Mouse (Mus musculus) stomach, embryonic 16.5 days (tissue): ENCODE results near the gene Eral1. TPM values are rescaled to one million over a fixed set of nuclear protein-coding genes. Genes with fewer than 3 reads are reported as not detected.
A peak's percentile ranks its signal among the peaks of the same experiment; 100 is the strongest.
"Not testable (repeated sequence)": the region's sequence is repeated elsewhere in the genome, so short reads cannot be mapped to it uniquely, and the experiment has no call there.

Source experiments
- ATAC-seq: fragments of 200-750 bp; cut with Nextera tagmentation; 2 replicates; pipeline ENCODE4 v1.8.0; 2017; ENCODE audit warnings: moderate number of reproducible peaks, moderate TSS enrichment; ENCODE audit not compliant: insufficient read depth, low FRiP score
- H3K27ac ChIP-seq: fragments of 300-500 bp; sonication (generic); 2 replicates; pipeline ENCODE4 v1.5.1; 2014; ENCODE audit warnings: low read length
- H3K27me3 ChIP-seq: fragments of 300-500 bp; sonication (generic); 2 replicates; pipeline ENCODE4 v1.6.1; 2014; ENCODE audit warnings: low read length, control low read depth, mixed read lengths; ENCODE audit not compliant: control insufficient read depth, insufficient read depth
- H3K36me3 ChIP-seq: fragments of 300-500 bp; sonication (generic); 2 replicates; pipeline ENCODE4 v1.6.1; 2014; ENCODE audit warnings: low read length; ENCODE audit not compliant: control insufficient read depth, insufficient read depth
- H3K4me1 ChIP-seq: fragments of 300-500 bp; sonication (generic); 2 replicates; pipeline ENCODE4 v1.6.1; 2014; ENCODE audit warnings: low read length, control low read depth, mixed read lengths; ENCODE audit not compliant: control insufficient read depth, insufficient read depth
- H3K4me2 ChIP-seq: fragments of 300-500 bp; sonication (generic); 2 replicates; pipeline ENCODE4 v1.6.1; 2014; ENCODE audit warnings: low read depth, low read length, mixed read lengths
- H3K4me3 ChIP-seq: fragments of 300-500 bp; sonication (generic); replicated peaks from 2 replicates; pipeline ENCODE4 v1.5.1; 2014; ENCODE audit warnings: mild to moderate bottlenecking, low read length
- H3K9ac ChIP-seq: fragments of 300-500 bp; sonication (generic); 2 replicates; pipeline ENCODE4 v1.6.1; 2014; ENCODE audit warnings: low read length
- H3K9me3 ChIP-seq: fragments of 300-500 bp; sonication (generic); replicated peaks from 2 replicates; pipeline ENCODE4 v1.6.1; 2016; ENCODE audit warnings: low read length, control low read depth; ENCODE audit not compliant: control insufficient read depth
- WGBS: fragments of 180-500 bp; shearing (Covaris S2); extraction: QIAGEN DNeasy Blood & Tissue Kit; methylation state at CpG from one replicate; pipeline ENCODE4 v1.1.7; 2014; 5-methylcytosine and 5-hydroxymethylcytosine counted together
- polyA plus RNA-seq: library from polyadenylated mRNA; unstranded; fragments of >200 nt; fragmentation: Nextera tagmentation; extraction: Ambion mirVana; gene quantifications from 2 replicates; pipeline ENCODE4 v1.2.1, GENCODE M21; 2015

Gene Eral1
- polyA plus RNA-seq, 1 experiment from 2014 or later, result 28.3 TPM

GRCm38 (mm10) chr11:78059833-78060757, 20.1 kb downstream of the Eral1 start:
- no peak overlapping the region for H3K27ac ChIP-seq
- no peaks in the 10 kb centered on the region for H3K27me3 ChIP-seq
- no peak overlapping the region for H3K4me3 ChIP-seq
- peak; percentile 76; the same call in 1 of the 2 replicates for ATAC-seq
- no peaks in the 10 kb centered on the region for H3K9me3 ChIP-seq
- no peak overlapping the region for H3K4me2 ChIP-seq
- no peaks in the 10 kb centered on the region; the same call in 1 of the 2 replicates for H3K36me3 ChIP-seq
- 56% methylated on average over 9 of the region's 9 CpGs for WGBS
- no peak overlapping the region for H3K9ac ChIP-seq
- no peaks in the 10 kb centered on the region for H3K4me1 ChIP-seq

- Histone ChIP-seq H3K4me1 (no peaks in the 10 kb centered on the region), H3K27ac (no peak overlapping the region), H3K4me3 (no peak overlapping the region), H3K36me3 (no peaks in the 10 kb centered on the region; the same call in 1 of the 2 replicates), H3K9ac (no peak overlapping the region), H3K9me3 (no peaks in the 10 kb centered on the region), H3K4me2 (no peak overlapping the region), H3K27me3 (no peaks in the 10 kb centered on the region)
- ATAC-seq, result no peak
- 84% methylated on average over 8 of the region's 8 CpGs for WGBS
Observed at GRCm38 (mm10) chr11:78056946-78057345, 23.2 kb downstream of the Eral1 start.

GRCm38 (mm10) chr11:78053078-78053477, 27.1 kb downstream of the Eral1 start:
- Histone ChIP-seq H3K27ac (no peak overlapping the region), H3K36me3 (no peaks in the 10 kb centered on the region; the same call in 1 of the 2 replicates), H3K4me1 (no peaks in the 10 kb centered on the region), H3K9me3 (no peaks in the 10 kb centered on the region), H3K4me3 (no peak overlapping the region), H3K27me3 (no peaks in the 10 kb centered on the region), H3K9ac (no peak overlapping the region), H3K4me2 (no peak overlapping the region)
- no peak for ATAC-seq
- 76% methylated on average over 8 of the region's 8 CpGs for WGBS

GRCm38 (mm10) chr11:78048637-78049036, 31.5 kb downstream of the Eral1 start:
- not testable (repeated sequence) for H3K4me3 ChIP-seq, H3K9me3 ChIP-seq, H3K36me3 ChIP-seq, H3K4me1 ChIP-seq, H3K27ac ChIP-seq, ATAC-seq, H3K9ac ChIP-seq, H3K27me3 ChIP-seq, H3K4me2 ChIP-seq
- WGBS, result 94% methylated on average over 2 of the region's 4 CpGs

GRCm38 (mm10) chr11:78044758-78045251, 35.4 kb downstream of the Eral1 start:
- 64% methylated on average over 5 of the region's 5 CpGs for WGBS
- no peak overlapping the region for H3K9ac ChIP-seq
- H3K27me3 ChIP-seq, result no peaks in the 10 kb centered on the region
- no peak overlapping the region for H3K4me3 ChIP-seq
- no peak overlapping the region for H3K4me2 ChIP-seq
- H3K36me3 ChIP-seq, result no peaks in the 10 kb centered on the region
- H3K4me1 ChIP-seq, result no peaks in the 10 kb centered on the region
- H3K27ac ChIP-seq, result peak overlapping the region; percentile 1; the same call in 1 of the 2 replicates
- ATAC-seq, result no peak
- H3K9me3 ChIP-seq, result no peaks in the 10 kb centered on the region

- not testable (repeated sequence) for H3K36me3 ChIP-seq, H3K9me3 ChIP-seq, H3K27me3 ChIP-seq, H3K9ac ChIP-seq, H3K4me3 ChIP-seq, ATAC-seq, H3K27ac ChIP-seq, H3K4me2 ChIP-seq
- peaks cover 16% of the 10 kb centered on the region for H3K4me1 ChIP-seq
- 92% methylated on average over 4 of the region's 4 CpGs for WGBS
Observed at GRCm38 (mm10) chr11:78042290-78042870, 37.8 kb downstream of the Eral1 start.

GRCm38 (mm10) chr11:78040878-78041277, 39.3 kb downstream of the Eral1 start:
- Histone ChIP-seq H3K27me3 (no peaks in the 10 kb centered on the region), H3K4me2 (no peak overlapping the region), H3K9me3 (no peaks in the 10 kb centered on the region), H3K9ac (no peak overlapping the region), H3K27ac (no peak overlapping the region), H3K4me3 (no peak overlapping the region), H3K36me3 (no peaks in the 10 kb centered on the region), H3K4me1 (peaks cover 17% of the 10 kb centered on the region)
- WGBS, result 68% methylated on average over 2 of the region's 2 CpGs
- ATAC-seq, result no peak

- H3K9ac ChIP-seq, result peak within 1 kb of the TSS; percentile 93
- H3K36me3 ChIP-seq, result no peaks in the 10 kb centered on the region
- H3K27ac ChIP-seq, result peak within 1 kb of the TSS; percentile 85
- peak within 1 kb of the TSS; percentile 84 for H3K4me2 ChIP-seq
- peak within 1 kb of the TSS; percentile 86 for H3K4me3 ChIP-seq
- H3K4me1 ChIP-seq, result peaks cover 20% of the 10 kb centered on the region
- H3K9me3 ChIP-seq, result no peaks in the 10 kb centered on the region
- no peaks in the 10 kb centered on the region for H3K27me3 ChIP-seq
- 1% methylated on average over 55 of the region's 55 CpGs for WGBS
- ATAC-seq, result peak; percentile 86
Observed at GRCm38 (mm10) chr11:78037831-78038752, 42.1 kb downstream of the Eral1 start, which contains the start of gene Flot2. Gene Flot2 (plus strand): TSS chr11:78037931.
